Mouse (Mus musculus) liver, adult 2 months (tissue): ENCODE measurements at regions not wholly inside any gene's neighbourhood (a gene's known extent, or its start where the extent isn't known, plus 50 kb on each side); places are given as distances from the start of the nearest gene placed in this dataset.

ENCODE experiments used
- DNase-seq: peaks from one replicate; pipeline ENCODE4 v3.0.0-alpha.2; 2011; ENCODE audit warnings: low read depth, low spot score; ENCODE audit errors: extremely low read depth
- H3K27ac ChIP-seq: fragments of 200-500 bp; replicated peaks from 2 replicates; pipeline ENCODE4 v1.5.1; 2012; ENCODE audit warnings: low read depth, mild to moderate bottlenecking, control low read depth, inconsistent platforms, low read length; ENCODE audit not compliant: insufficient read depth
- H3K27me3 ChIP-seq: fragments of 200-500 bp; 2 replicates; pipeline ENCODE4 v1.6.1; 2012; ENCODE audit warnings: mild to moderate bottlenecking, moderate library complexity, low read length, inconsistent platforms; ENCODE audit not compliant: control insufficient read depth, insufficient read depth
- H3K36me3 ChIP-seq: fragments of 200-500 bp; 2 replicates; pipeline ENCODE4 v1.6.1; 2012; ENCODE audit warnings: low read length, inconsistent platforms; ENCODE audit not compliant: control insufficient read depth, insufficient read depth
- H3K4me1 ChIP-seq: fragments of 200-500 bp; 2 replicates; pipeline ENCODE4 v1.6.1; 2011; ENCODE audit warnings: low read length; ENCODE audit not compliant: control insufficient read depth, insufficient read depth
- H3K4me3 ChIP-seq: fragments of 200-500 bp; 2 replicates; pipeline ENCODE4 v1.5.1; 2011; ENCODE audit warnings: low read depth, mild to moderate bottlenecking, control low read depth, low read length, moderate library complexity; ENCODE audit not compliant: insufficient read depth
- H3K79me2 ChIP-seq: fragments of 200-500 bp; 2 replicates; pipeline ENCODE4 v1.6.1; 2012; ENCODE audit warnings: inconsistent platforms, mild to moderate bottlenecking, low read length, moderate library complexity; ENCODE audit not compliant: control insufficient read depth, insufficient read depth
- H3K9ac ChIP-seq: fragments of 200-500 bp; 2 replicates; pipeline ENCODE4 v1.6.1; 2012; ENCODE audit warnings: low read depth, mild to moderate bottlenecking, control low read depth, inconsistent platforms, low read length
- CTCF ChIP-seq: fragments of 200-500 bp; IDR thresholded peaks from 2 replicates; pipeline ENCODE4 v1.5.1; 2011; ENCODE audit warnings: low read depth, low read length, control low read depth
- POLR2A ChIP-seq: fragments of 200-500 bp; IDR thresholded peaks from 2 replicates; pipeline ENCODE4 v1.6.1; 2011; ENCODE audit warnings: low read length, control low read depth; ENCODE audit not compliant: insufficient read depth; ENCODE audit errors: extremely low read depth
- WGBS: fragments of 180-500 bp; shearing (Covaris S2); methylation state at CpG from one replicate; pipeline ENCODE4 v1.1.7; 2018; 5-methylcytosine and 5-hydroxymethylcytosine counted together

DNA sequence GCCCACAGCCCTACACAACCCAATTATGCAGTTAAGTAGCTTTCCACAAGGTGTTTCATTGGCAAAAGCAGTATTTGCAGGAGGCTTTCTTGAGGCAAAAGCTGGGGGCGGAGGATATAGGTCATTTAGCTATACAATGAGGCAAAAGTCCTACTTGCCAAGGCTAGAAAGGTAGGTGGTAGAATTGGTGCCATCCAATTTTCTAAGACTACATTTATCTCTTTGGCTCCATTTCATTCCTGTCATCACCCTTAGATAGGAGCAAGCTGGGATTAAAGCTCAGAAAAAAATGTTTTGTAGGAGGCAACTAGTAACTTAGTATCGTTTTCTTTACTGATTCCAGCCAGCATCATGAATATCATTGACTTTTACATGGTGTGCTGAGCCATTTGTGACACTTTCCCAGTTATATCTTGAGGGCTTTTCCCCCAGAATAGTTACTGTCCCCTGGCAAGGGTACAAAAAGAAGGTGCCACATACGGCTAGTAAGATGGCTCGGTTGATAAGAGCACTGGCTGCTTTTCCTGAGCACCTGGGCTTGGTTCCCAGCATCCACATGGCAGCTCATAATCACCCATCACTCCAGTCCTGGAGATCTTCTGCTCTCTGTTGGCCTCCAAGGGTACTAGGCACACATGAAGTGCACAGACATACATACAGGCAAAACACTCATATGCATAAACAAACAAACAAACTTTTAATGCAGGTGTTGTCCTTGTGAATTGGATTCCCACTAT is 300.6 kb downstream of the Emp1 start:
- Histone ChIP-seq H3K27ac (no peak overlapping the region), H3K4me1 (no peaks in the 10 kb centered on the region), H3K27me3 (no peaks in the 10 kb centered on the region), H3K4me3 (no peak overlapping the region), H3K9ac (no peak overlapping the region), H3K36me3 (no peaks in the 10 kb centered on the region), H3K79me2 (no peaks in the 10 kb centered on the region)
- 81% methylated on average over 4 of the region's 4 CpGs for WGBS
- TF ChIP-seq CTCF (no peak), POLR2A (no peak)
- DNase-seq, result no peak
